Mouse (Mus musculus) kidney, postnatal 10 days (tissue): ENCODE results near the gene Kcp.

ENCODE experiments used
- DNase-seq: peaks from one replicate; pipeline ENCODE4 v3.0.0; 2021; ENCODE audit warnings: mixed read lengths

Kcp gene

DNA sequence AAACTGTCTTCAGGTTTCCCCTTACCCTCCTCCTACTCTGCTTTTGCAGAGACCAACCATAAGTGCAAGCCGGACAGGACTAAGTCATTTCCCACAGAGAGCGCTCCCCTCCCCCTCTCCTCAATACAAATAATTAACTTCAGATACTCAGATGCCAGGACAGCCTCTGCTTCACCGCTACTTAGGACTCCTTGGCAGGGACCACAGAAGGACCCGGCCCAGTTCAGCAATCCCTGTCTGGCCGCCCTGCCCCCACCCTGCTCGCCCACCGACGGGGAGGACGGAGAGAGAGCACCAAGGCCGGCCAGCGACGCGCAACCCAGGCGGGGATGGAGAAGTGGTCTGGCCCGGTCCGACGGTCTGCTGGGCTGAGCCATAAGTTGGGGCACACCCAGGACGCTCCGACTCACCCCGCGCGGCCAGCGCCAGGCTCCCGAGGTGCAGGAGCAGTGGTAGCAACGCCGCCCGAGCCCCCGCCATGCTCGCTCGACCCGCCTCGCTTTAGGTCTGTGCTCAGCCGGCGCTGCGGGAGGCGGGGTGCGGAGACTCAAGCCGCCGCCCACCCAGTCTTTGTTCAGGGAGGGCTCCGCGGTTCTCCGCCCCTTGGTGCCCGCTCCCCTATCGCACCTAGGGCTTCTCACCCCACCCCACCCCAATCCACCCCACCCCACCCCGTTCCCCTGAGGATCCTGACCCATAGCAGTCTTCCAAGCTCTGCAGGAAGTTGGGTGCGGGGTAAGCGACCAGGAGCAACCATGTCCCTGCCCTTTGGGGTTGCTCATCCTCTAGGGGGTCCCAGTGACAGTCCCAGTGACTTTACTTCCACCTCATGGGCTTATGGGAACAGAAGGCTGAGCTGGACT is at the start of gene Kcp:
TSS of gene Kcp (minus strand) at position 506 of the 863 bp plus-strand sequence.
- DNase-seq: peak; percentile 70

DNA sequence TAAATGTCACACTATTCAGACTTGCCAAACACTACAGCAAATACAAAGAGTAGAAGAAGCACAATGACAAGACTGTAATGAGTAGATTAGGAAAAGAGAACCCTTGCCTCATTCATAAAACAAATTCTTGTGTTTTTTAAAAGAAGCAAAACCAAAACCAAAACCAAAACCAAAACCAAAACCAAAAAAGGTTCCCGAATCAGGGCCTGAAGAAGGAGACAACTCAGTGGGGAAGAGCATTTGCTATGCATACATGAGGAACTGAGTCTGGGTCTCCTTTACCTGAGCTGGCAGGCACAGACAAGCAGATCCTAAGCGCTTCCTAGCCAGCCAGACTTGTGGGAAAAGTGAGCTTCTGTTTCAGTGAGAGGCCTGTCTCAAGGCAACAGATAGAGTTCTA is 49.4 kb upstream of the Kcp start:
- DNase-seq: no peak

DNA sequence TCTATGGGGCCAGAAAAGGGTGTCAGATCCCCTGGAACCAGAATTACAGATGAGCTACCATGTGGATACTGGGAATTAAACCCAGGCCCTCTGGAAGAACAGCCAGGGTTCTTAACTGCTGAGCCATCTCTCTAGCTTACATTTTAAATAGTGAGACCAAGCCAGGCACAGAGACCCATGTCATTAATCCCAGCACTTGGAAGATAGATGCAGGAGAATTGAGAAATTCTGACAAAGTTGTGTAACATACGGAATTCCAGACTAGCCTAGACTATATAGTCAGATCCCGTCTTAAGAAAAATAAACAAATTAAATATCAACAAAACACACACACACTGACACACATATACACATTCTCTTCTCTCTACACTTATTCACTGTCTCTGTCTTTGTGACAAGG is 44.8 kb upstream of the Kcp start:
- DNase-seq: no peak

DNA sequence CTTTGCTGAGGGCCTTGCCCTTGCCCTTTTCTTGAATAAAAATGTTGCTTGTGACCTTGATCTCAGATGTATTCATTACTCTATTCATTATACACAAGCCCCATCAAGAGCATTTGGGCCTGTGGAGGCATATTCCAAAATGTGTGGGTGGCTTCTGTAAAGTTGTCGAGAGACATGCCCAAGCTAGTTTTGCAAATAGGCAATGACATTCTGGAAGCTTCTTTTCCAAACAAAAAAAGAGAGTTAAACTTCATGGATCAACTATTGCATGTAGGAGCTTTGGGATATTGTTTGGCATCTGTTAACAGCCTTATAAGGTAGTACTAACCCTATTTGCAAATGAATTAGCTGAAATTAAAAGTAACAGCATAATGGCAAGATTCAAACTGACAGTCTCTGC is 40.3 kb upstream of the Kcp start:
- DNase-seq: no peak

DNA sequence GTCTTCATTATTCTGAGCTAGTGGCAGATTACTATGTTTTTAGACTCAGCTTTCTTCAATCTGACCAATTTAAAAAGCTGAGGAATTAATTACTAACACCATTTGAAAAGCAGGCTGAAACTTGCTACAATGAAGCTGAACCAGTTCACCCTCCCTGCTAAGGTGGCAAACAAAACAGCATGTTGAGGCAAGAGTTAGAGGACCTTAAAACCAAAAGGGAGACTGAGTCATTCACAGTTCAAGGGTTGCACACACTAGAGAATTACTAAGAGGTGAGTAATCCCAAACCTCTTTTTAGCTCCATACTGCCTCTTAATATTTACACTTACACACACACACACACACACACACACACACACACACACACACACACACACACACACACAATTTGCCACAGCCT is 39.8 kb upstream of the Kcp start:
- DNase-seq: no peak

DNA sequence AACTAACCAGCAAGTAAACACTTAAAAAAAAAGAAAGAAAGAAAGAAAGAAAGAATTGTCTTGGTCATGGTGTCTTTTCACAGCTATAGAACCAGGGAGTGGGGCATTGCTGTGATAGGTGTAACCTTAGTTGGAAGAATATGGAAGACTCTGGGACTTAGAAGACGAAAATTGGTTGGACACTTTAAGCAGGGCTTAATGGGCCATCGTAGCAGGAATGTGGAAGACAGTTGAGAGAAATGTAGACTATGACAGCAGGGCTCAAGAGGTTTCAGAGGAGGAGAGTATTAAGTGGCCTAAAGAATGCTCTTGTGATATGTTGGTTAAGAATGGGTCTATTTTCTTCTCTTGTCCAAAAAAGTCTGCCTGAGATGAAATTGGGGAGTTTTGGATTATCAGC is 37.9 kb upstream of the Kcp start:
- no peak for DNase-seq

DNA sequence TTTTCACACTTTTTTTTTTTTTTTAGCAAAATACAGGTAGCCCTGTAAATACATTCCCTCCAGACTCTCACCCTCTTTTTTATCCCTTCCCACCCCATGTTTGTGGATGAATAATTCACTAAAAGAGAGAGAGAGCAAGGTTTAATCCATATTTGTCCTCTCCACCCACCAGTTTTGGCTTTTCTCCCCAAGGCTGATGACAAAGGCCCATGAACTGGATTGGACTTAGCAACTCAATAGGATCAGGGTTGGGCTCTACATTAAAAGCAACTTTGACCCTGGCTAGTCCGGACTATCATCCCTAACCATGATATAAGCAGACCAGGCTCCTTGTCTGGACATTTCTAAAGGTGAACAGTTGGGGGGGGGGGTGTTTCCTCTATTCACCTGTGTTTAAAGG is 33.2 kb upstream of the Kcp start:
- no peak for DNase-seq

DNA sequence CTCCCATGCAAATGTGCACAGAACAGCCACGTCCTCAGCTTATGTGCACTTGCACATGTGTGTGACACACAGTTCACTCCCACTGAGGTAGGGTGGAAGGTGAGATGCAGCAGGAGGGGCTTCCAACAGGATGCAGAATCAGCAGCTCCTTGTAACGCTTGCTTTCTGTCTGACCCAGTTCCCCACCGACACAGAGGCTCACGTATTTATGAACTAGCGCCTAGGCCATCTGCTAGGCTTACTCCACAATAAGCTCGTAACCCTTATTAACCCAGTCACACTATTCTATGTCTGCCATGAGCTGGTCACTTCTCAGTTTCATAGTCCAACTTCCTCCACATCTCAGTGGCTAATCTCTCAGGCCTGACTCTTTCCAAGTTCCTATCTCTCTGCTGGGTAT is 32.5 kb upstream of the Kcp start:
- DNase-seq: no peak

DNA sequence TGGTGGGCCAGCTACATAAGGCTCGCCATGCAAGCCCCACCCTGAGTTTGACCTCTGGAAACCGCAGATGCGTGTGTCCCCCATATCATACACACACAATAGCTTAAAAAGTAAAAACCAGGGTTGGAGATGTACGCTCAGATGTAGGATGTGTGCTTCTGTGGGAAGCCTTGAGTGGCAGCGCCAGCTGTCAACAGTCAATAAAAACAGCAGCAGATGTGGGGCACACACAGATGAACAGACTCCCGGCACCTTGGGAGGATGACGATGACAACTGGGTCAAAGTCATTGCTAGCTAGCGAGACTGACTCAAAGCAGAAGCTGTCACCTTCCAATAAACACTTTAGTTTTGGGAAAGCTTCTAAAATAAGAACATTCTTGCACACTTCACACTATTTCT is 31.8 kb upstream of the Kcp start:
- no peak for DNase-seq

DNA sequence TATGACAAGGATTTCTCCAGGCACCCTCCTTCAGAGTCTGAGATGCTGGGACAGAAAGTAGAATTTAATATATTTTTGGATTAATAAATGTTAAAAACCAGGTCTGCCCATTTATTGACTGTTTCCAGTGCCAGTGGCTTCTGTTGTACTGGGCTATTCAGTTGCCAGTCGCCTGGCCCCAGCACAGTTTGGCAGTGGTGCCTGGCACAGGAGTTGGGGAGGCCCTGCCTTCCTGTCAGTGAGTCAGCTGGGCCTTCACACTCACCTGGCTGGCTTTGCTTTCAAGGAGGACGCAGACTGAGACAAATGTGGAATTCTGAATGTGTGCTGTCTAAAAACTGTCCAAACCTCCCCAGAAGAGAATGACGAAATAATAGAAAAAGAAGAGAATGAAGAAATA is 29.5 kb upstream of the Kcp start:
- no peak for DNase-seq

DNA sequence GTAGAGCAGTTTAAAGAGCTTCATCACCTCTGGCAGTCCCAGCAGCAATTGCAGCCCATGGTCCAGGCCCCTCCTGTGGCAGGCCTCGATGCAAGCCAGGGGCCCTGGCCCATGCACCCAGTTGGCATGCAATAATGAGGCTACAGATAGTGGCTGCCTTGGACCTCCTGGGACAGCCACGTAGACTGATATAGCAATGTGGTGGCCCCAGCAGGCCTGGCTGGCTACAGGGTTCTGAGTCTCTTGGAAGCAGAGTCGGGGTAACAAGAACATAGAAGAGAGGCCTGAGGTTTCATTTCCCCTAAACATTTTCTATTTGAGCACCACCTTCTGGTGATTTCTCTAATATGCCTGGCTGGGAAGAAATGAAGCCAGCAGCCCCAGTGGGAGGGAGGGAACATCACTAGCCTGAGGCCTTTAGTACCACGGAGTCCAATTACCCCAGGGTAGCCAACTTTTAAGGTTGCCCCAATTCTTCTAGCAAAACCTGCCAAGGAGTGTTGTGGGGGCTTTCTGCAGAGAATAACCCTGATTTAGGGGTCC is 29.0 kb upstream of the Kcp start:
- DNase-seq: no peak

DNA sequence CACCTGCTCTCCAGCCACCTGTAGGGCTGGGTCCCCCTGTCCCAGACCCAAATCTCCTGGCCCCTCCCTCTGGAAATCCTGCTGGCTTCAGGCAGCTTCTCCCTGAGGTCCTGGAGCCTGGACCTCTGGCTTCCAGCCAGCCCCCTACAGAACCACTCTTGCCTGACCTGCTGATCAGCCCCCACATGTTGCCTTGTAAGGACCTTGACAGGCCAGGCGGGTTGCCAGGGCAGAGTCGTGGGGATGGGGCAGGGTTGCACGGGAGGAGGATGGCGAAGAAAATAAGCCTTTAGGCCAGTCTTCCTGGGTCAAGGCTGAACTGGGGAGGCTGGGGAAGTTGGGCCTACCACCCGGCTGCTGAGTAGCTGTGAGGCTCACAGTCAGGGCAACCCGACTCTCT is 27.6 kb upstream of the Kcp start:
- peak; percentile 74 for DNase-seq

DNA sequence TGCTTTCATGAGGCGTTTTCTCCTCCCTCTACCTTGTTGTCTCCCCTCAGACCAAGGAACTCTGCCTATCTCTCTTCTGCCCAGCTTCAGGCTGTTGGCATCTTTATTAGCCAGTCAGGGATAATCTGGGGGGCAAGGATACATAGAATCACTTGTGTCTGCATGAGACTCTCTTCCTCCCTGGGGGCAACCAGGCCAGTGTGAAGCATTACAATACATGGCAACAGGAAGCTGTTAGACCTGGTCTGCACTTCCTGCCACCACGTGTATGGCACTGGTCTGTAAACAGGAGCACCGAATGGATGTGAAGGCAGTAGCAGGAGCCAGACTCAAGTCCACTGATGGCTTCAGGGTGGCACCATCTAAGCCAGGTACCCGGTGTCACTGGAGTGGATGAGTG is 22.3 kb upstream of the Kcp start:
- DNase-seq: no peak

DNA sequence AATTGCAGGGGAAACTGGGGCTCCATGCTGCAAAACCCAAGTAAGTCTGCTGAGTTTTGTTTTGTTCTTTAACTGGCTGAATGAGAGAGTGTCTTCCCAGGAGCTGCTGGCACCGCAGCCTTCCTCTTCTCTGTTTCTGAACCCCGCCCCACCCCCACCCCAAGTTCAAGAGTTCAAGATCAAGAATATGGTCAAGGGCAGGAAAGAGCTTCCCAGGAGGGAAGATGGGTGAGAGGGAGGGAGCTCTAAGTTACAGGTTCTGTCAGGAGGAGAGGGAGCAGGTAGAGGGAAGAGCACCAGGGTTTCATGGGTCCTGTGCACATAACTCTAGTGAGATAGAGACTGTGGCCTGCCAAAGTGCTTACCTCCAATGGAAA is 21.7 kb upstream of the Kcp start:
- no peak for DNase-seq

DNA sequence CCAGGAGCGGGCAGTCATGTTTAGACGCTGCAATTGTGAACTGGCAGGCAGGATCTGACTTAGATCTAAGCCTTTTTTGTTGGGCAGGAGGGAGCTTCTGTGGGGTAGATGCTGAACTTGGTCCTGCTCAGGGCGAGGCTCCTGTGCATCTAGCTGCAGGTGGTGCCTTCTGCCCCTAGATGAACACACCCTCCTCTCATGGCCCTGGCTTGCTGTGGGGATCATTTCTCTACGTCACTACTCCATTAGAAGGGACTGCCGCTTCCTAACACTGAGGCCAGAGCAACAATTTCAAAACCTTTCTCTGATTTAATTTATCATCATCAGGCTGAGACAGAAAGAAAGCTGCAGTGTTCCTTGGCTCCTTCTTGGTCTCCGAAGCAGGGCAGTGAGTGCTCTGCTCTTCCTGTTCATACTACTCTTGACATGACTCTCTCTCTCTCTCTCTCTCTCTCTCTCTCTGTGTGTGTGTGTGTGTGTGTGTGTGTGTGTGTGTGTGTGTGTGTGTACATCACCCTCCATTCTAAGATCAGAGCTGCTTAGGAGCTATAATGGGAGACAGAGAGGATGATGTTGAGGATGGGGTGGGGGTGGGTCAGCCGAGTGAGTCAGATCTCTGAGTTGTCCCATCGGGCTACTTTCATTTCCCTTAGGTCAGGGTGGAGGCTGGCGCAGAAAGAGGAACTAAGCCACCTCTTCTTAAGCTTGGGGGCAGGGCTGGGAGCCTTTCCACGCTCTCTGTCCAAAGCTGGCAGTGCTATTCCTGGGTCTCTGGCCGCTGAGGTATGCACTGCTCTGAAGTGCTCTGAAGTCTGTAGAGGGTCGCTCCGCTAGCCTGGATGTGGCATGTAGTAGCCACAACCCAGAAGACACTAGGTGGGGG is 21.1 kb upstream of the Kcp start:
- no peak for DNase-seq

DNA sequence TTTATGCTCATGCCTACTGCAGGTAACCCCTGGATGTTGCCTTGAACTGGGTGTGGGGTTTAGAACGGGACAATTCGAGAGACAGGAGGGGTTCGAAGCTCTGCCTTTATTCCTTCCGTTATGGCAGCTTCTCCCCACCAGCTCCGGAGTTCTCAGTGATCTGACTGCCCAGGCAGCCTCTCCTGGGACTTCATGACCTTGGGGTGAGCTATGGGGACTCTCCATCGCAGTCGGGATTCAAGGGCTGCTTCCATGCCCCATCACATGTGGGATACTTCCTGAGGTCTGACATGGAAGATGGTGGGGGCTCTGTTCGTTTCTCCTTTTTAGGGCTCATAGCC is 20.4 kb upstream of the Kcp start:
- DNase-seq: no peak

DNA sequence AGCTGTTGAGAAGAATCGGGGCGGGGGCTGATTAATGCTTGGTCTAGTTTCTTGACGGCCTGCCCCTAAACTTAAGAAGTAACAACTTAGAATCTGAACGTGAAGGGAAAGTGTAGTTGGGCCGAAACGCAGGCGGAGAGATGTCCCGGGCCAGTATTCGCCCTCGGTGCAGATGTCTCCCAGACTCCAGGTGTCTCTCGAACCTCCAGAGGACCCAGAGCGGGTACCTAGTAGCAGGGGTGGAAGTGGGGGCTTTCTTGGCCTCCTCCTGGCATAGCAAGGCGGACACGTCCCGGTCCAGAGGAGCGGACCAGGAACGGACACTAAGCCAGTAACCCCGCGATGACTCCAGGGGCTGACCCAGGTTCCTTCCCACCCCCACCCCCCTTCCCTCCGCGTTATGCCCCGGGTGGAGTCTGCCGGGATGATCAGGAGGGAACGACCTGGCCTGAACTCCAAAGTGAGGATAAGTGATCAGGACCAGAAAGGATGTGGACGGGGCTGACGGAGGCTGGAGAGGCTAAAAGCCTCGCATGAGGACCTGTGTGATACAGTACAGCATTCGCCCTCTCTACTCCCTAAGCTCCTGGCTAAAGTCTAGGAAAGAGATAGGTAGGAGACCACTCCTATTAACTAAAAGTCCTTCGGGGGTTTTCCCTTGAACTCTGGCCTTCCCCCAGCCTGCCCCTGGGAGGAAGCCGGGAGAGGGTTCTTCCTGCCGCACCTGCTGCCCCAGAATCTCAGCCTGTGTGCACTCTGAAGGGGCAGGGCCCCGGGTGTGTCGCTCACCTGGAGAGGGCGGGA is 19.8 kb upstream of the Kcp start:
- no peak for DNase-seq

DNA sequence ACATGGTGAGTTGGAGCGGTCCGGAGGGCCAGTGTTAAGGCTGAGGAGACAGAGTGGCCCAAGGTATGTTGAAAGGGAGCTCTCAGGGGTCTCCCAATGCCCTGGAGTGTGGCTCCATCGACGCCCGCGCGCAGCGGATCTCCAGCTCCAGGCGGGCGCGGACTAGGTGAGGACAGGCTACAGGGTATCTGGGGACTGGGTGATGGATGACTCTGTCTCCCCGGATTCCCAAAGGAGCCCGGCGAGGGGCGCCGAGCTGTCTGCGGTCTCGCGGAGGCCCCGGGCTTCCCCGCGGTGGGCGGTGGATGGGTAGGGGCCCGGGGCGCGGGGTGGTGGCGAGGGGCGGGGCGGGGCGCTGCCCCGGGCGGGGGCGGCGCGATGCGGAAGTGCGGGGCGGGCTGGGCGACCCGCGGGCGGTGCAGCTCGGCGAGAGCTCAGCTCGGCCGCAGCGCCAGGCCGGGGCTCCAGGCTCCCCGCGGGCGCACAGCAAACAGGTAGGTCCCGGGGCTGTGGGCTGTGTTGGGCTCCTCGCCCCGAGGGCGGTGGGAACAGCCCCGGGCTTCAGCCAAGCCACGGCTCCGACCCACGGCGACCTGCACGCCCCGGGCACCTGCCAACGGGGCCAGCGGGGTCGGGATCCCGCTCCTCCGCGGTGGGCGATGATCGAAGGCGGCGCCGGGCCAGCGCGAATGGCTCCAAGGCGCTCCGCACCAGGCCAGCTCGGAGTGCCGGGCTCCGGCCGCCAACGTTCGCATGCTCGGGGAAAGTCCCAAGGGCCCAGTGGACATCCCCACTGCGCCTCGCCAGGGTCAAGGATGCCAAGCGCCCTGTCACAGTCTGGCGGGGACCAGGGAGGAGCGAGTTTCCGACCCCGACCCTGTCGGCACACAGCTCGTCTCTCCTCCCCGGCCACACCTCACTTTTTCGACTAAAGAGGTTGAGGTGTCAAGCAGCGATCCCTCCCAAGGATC is 18.8 kb upstream of the Kcp start, which contains the start of gene Irf5:
TSS of gene Irf5 (plus strand) at position 345 of the 971 bp plus-strand sequence.
- DNase-seq: peak; percentile 51

DNA sequence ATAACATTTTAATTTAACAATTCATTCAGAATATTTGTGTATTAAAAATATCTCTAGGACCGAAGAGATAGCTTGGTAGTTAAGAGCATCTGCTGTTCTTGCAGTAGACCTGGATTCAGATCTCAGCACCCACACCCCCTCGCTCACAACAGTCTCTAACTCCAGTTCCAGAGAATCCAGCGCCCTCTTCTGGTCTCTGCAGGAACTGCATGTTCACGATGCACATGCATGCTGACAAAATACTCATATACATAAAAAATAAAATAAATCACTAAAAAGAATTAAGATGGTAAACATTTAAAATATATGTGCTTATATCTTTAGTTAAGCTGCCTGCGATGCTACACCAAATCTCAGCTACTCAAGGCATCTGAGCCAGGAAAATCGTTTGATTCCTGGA is 17.5 kb upstream of the Kcp start:
- DNase-seq: peak; percentile 35

DNA sequence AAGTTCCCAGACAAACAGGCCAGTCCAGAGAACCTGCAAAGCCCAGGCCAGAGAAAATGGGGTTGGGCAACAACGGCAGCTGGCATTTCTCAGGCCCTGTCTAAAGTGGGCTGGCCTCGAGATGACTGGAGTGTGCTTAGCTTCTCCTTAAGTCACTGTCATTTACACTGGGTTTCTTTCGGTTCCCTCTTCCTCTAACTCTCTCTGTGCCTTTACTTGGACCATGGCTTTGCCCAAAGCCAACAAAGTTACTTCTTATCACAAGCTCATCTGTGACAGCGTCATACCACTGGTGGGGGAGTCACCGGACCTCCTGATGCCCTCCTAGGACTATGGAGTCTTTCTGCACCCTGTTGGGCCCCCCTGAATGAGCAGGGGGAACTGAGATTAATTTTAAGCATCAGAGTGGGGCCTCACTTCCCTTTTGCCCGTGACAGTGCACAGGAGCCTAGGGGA is 16.3 kb upstream of the Kcp start:
- peak; percentile 69 for DNase-seq

DNA sequence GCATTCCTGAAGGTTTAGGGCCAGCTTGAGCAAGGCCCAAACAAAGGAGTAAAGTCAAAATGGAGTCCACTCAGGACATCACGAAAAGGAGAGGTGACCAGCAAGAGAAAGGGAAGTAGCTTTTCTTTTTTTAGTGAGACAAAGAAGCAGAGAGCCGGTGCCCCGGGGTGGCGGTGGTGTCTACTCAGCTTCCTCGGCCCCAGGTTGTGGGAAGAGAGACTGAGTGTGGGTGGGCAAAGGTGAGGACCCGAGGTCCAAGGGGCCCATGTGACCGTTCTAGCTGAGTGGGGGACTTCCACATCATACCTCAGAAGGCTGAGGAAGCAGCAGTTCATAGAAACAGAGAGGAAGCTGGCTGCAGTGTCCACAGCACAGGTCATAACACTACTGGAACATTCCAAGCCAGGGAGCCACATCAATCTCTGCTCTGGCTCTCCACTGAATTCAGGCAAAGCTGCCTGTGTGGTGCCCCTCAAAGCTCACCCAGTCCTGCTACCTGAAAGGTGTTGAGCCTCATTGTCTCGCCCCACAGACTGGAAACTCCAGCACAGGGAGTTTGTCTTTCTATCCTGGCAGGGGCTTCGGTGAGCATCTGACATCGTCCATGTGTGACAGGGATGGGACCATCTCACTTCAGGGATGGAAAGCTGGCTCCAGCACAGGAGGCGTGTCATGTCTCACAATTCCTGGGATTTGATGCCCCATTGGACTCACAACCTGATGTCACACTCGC is 15.7 kb upstream of the Kcp start:
- peak; percentile 10 for DNase-seq
